Comparison of ENCODE assay signal across 11 mouse cellular contexts in the genomic region with DNA sequence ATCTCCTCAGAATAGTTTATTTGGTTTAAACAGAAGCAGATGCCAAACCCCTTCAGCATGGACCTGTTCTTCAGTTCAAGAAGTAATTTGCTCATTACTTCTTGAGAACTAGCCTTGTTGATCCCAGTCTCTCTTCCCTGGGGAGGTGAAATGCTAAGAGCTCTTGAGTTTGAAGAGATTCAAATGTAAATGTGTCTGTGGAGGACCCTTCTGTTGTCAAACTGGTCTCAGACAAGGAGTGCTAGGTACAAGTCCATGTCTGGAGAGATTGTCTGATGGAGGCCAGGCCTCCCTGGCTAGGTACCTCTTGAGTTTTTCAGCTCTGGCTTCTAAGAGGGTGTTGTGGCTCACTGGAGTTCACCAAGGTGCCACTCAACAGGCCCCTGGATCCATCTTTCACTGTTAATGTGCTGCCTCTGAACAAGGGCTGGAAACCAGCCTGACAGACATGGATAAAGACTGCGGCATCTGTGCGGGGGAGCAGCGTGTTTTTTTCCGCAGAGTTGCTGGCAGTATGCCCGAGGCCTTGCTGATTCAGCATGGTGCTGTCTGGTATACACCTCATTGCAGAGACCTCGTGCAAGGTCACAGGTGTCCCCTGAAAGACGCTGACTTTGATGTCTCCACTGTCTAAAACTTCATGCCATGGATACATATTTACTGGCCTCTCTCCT. TPM values are rescaled to one million over a fixed set of nuclear protein-coding genes. Genes with fewer than 3 reads are reported as not detected.
A peak's percentile ranks its signal among the peaks of the same experiment; 100 is the strongest.
DNase-seq lines count a peak whose midpoint lies in the region; ATAC-seq and TF ChIP-seq lines count a peak whose summit lies in the region.
"Had no signal": no experiment of that assay in that cellular context is flagged by ENCODE, and none has a peak within 500 bp of the region (broad histone marks: within the 10 kb centered on the region; RNA-seq: fewer than 3 reads in every experiment).

No protein-coding gene starts in this region.

- peak overlapping the region; percentile 36; the same call in 1 of the 2 replicates for H3K27ac ChIP-seq in hindbrain, postnatal 0 days
- H3K27ac ChIP-seq in hindbrain, embryonic 14.5 days = no peak overlapping the region
- H3K27ac ChIP-seq: liver, embryonic 13.5 days had no signal

- 35% methylated on average over 7 of the region's 7 CpGs for WGBS in hindbrain, postnatal 0 days
- 61% methylated on average over 7 of the region's 7 CpGs for WGBS in hindbrain, embryonic 14.5 days

- no peaks in the 10 kb centered on the region for H3K27me3 ChIP-seq in hindbrain, postnatal 0 days (ENCODE audit: insufficient read depth, low read length)
- no peaks in the 10 kb centered on the region for H3K27me3 ChIP-seq in hindbrain, embryonic 14.5 days (ENCODE audit: control insufficient read depth, insufficient read depth, low read length)
- H3K27me3 ChIP-seq: liver, embryonic 13.5 days had no signal

- H3K4me3 ChIP-seq in hindbrain, postnatal 0 days (ENCODE audit: low read length) = no peak overlapping the region
- no peak overlapping the region for H3K4me3 ChIP-seq in hindbrain, embryonic 14.5 days (replicated peaks; ENCODE audit: low read length)
- H3K4me3 ChIP-seq: erythroblast, embryonic 14.5 days; liver, embryonic 13.5 days had no signal

- peak; percentile 57 for DNase-seq in hindbrain, postnatal 0 days (ENCODE audit: low spot score)
- DNase-seq in hindbrain, embryonic 14.5 days (ENCODE audit: low spot score) = no peak
- DNase-seq in cerebellum, adult 11-12 months = peak; percentile 67
- peak; percentile 81 to 89 for DNase-seq in layer of hippocampus, adult 8-10 months (ENCODE audit: low spot score in 2 of 2)
- peak; percentile 59 for DNase-seq in ovary, postnatal 36 days (ENCODE audit: low spot score)
- DNase-seq in kidney, adult 18-20 months = no peak
- DNase-seq in spleen, postnatal 14 days (ENCODE audit: low spot score in 2 of 2) = no peak
- DNase-seq in thymus, postnatal 36 days = no peak
- DNase-seq: liver, embryonic 13.5 days had no signal

- peaks cover 6% of the 10 kb centered on the region; the same call in 1 of the 2 replicates for H3K4me1 ChIP-seq in hindbrain, postnatal 0 days (ENCODE audit: insufficient read depth, low read length)
- H3K4me1 ChIP-seq in hindbrain, embryonic 14.5 days (replicated peaks; ENCODE audit: control insufficient read depth, insufficient read depth, low read length) = no peaks in the 10 kb centered on the region

- H3K36me3 ChIP-seq in hindbrain, postnatal 0 days (ENCODE audit: insufficient read depth, low read length) = no peaks in the 10 kb centered on the region; the same call in 1 of the 2 replicates
- H3K36me3 ChIP-seq in hindbrain, embryonic 14.5 days (replicated peaks; ENCODE audit: control insufficient read depth, insufficient read depth) = peaks cover 27% of the 10 kb centered on the region
- H3K36me3 ChIP-seq: liver, embryonic 13.5 days had no signal

- no peak overlapping the region for H3K9ac ChIP-seq in hindbrain, postnatal 0 days (replicated peaks; ENCODE audit: low read length)
- H3K9ac ChIP-seq in hindbrain, embryonic 14.5 days = no peak overlapping the region
- H3K9ac ChIP-seq: liver, embryonic 13.5 days had no signal

- no peak for TF ChIP-seq CTCF in hindbrain, postnatal 0 days (IDR thresholded peaks at IDR 0.05; ENCODE audit: low read depth)

- H3K4me2 ChIP-seq in hindbrain, postnatal 0 days (ENCODE audit: low read depth, low read length) = no peak overlapping the region
- H3K4me2 ChIP-seq in hindbrain, embryonic 14.5 days (replicated peaks) = no peak overlapping the region
- H3K4me2 ChIP-seq: liver, embryonic 13.5 days had no signal

- no peak for ATAC-seq in hindbrain, postnatal 0 days
- no peak for ATAC-seq in hindbrain, embryonic 14.5 days (ENCODE audit: low FRiP score)
- ATAC-seq: Patski had no signal

- no peaks in the 10 kb centered on the region for H3K9me3 ChIP-seq in hindbrain, postnatal 0 days (ENCODE audit: low read length)
- no peaks in the 10 kb centered on the region for H3K9me3 ChIP-seq in hindbrain, embryonic 14.5 days (ENCODE audit: control insufficient read depth, low read length)
- H3K9me3 ChIP-seq: liver, embryonic 13.5 days had no signal

RNA-seq across cellular contexts. Expression of a gene that starts 45.6 kb away (rescaled TPM):
- total RNA-seq in hindbrain, postnatal 0 days (2014; rRNA removed) = 319 and 369 TPM in 2 replicates
- 188 and 213 TPM in 2 replicates for polyA plus RNA-seq in hindbrain, postnatal 0 days (2015; fragmentation: Nextera tagmentation; extraction: Ambion mirVana)
- 326 and 374 TPM in 2 replicates for polyA plus RNA-seq in hindbrain, embryonic 14.5 days (2014; fragmentation: Nextera tagmentation; extraction: Ambion mirVana)
- total RNA-seq in layer of hippocampus, adult 8-10 months (2022) = 10 to 100 TPM; 69.8 to 75.0 (median 72.7) TPM
- polyA plus RNA-seq: erythroblast, embryonic 14.5 days had no signal

Comparison
In these comparisons a context has a peak if more than half of its experiments do, and no peak if none do; other contexts are left out.
1. DNase-seq: peak in hindbrain, postnatal 0 days (single experiment), cerebellum, adult 11-12 months (single experiment), layer of hippocampus, adult 8-10 months (2 of 2) and ovary, postnatal 36 days (single experiment); none in hindbrain, embryonic 14.5 days (single experiment), kidney, adult 18-20 months (single experiment), spleen, postnatal 14 days (0 of 2) and thymus, postnatal 36 days (0 of 2).